Mouse (Mus musculus) spleen, adult 2 months (tissue): Measurements from ENCODE around the gene Slc10a7.

Experiments used
- CTCF ChIP-seq: fragments of 200-500 bp; IDR thresholded peaks from 2 replicates; pipeline ENCODE4 v1.5.1; 2011; ENCODE audit warnings: mild to moderate bottlenecking, inconsistent platforms; ENCODE audit not compliant: insufficient read depth, insufficient read length, insufficient replicate concordance; ENCODE audit errors: extremely low read depth
- POLR2A ChIP-seq: fragments of 200-500 bp; IDR thresholded peaks from 2 replicates; pipeline ENCODE4 v1.6.1; 2011; ENCODE audit warnings: low read depth, low read length, inconsistent platforms

- TF ChIP-seq CTCF (no peak), POLR2A (no peak)
Observed at GRCm38 (mm10) chr8:78502706-78503105, 6.4 kb upstream of the Slc10a7 start.
